Mouse (Mus musculus) hindbrain, embryonic 11.5 days (tissue): ENCODE measurements around the gene T. TPM values are rescaled to one million over a fixed set of nuclear protein-coding genes. Genes with fewer than 3 reads are reported as not detected.

Experiments used
- ATAC-seq: fragments of 200-750 bp; cut with Nextera tagmentation; 2 replicates; pipeline ENCODE4 v1.8.0; 2017; ENCODE audit warnings: mild to moderate bottlenecking, moderate TSS enrichment, moderate library complexity; ENCODE audit not compliant: low FRiP score
- DNase-seq: peaks from one replicate; pipeline ENCODE4 v3.0.0-alpha.2; 2015; ENCODE audit warnings: low spot score
- H3K27ac ChIP-seq: fragments of 300-500 bp; sonication (generic); 2 replicates; pipeline ENCODE4 v1.5.1; 2014; ENCODE audit warnings: mild to moderate bottlenecking, low read depth, low read length
- H3K27me3 ChIP-seq: fragments of 300-500 bp; sonication (generic); 2 replicates; pipeline ENCODE4 v1.6.1; 2014; ENCODE audit warnings: mild to moderate bottlenecking, low read length, moderate library complexity, mixed read lengths; ENCODE audit not compliant: control insufficient read depth, insufficient read depth
- H3K36me3 ChIP-seq: fragments of 300-500 bp; sonication (generic); 2 replicates; pipeline ENCODE4 v1.6.1; 2014; ENCODE audit warnings: mild to moderate bottlenecking, low read length, moderate library complexity, mixed read lengths; ENCODE audit not compliant: control insufficient read depth, insufficient read depth
- H3K4me1 ChIP-seq: fragments of 300-500 bp; sonication (generic); replicated peaks from 2 replicates; pipeline ENCODE4 v1.6.1; 2014; ENCODE audit warnings: low read length, mixed read lengths; ENCODE audit not compliant: control insufficient read depth, insufficient read depth
- H3K4me2 ChIP-seq: fragments of 300-500 bp; sonication (generic); replicated peaks from 2 replicates; pipeline ENCODE4 v1.6.1; 2014; ENCODE audit warnings: mild to moderate bottlenecking, low read depth, low read length
- H3K4me3 ChIP-seq: fragments of 300-500 bp; sonication (generic); 2 replicates; pipeline ENCODE4 v1.5.1; 2014; ENCODE audit warnings: low read depth, low read length
- H3K9ac ChIP-seq: fragments of 300-500 bp; sonication (generic); 2 replicates; pipeline ENCODE4 v1.6.1; 2014; ENCODE audit warnings: low read depth, low read length
- H3K9me3 ChIP-seq: fragments of 300-500 bp; sonication (generic); 2 replicates; pipeline ENCODE4 v1.6.1; 2016; ENCODE audit warnings: low read length; ENCODE audit not compliant: control insufficient read depth
- WGBS: fragments of 180-500 bp; shearing (Covaris S2); extraction: QIAGEN DNeasy Blood & Tissue Kit; methylation state at CpG from one replicate; pipeline ENCODE4 v1.1.7; 2014; 5-methylcytosine and 5-hydroxymethylcytosine counted together
- polyA plus RNA-seq: library from polyadenylated mRNA; unstranded; fragments of >200 nt; fragmentation: Nextera tagmentation; extraction: Ambion mirVana; gene quantifications from 2 replicates; pipeline ENCODE4 v1.2.1, GENCODE M21; 2014

T gene
- polyA plus RNA-seq, 1 experiment from 2014 or later, result 0.22 TPM

DNA sequence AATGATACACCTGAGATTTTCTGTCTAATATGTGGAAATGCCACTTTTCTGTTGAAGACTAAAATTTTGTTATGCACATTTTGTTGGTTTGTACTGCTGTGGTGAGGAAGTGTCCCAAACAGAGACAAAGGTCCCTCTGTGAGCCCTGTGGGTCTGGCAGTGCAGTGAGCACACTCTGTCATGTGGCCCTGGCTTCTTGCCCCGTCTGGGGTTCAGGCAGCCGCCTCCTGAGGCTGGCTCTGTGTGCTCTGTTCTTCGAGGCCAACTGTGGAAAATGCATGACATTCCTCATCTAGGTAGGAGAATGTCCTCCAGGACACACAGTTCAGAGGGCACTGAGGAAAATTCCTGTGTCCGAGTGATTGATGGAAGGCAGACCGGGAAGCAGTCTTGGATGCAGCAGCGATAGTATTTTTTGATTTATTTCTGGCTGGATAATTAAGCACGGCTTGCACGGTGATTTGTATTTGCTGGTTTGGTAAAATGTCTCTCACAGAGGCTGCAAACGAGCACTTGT, 13.5 kb downstream of the T start:
- Histone ChIP-seq H3K4me1 (no peaks in the 10 kb centered on the region), H3K27me3 (no peaks in the 10 kb centered on the region; the same call in 1 of the 2 replicates), H3K27ac (no peak overlapping the region), H3K9me3 (no peaks in the 10 kb centered on the region), H3K36me3 (no peaks in the 10 kb centered on the region), H3K9ac (no peak overlapping the region), H3K4me3 (no peak overlapping the region), H3K4me2 (no peak overlapping the region)
- DNase-seq (no peak), ATAC-seq (no peak)
- 36% methylated on average over 9 of the region's 9 CpGs for WGBS

DNA sequence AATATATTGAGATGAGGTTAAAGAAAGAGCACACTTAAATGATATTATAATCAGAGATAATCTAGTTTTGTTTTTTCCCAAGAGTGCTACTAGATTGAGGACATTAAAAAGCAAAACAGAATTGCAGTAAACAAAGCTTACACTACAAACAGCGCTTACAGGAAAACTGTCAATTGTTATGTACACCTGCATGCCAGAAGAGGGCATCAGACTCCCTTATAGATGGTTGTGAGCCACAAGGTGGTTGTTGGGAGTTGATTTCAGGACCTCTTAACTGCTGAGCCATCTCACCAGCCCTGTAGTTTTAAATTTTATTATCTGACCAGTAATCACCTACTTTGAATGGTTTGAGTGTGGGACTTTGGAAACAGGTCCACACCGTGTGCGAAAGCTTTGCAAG, 14.1 kb downstream of the T start:
- Histone ChIP-seq H3K36me3 (no peaks in the 10 kb centered on the region), H3K9me3 (no peaks in the 10 kb centered on the region), H3K4me1 (no peaks in the 10 kb centered on the region), H3K9ac (no peak overlapping the region), H3K4me2 (no peak overlapping the region), H3K27me3 (no peaks in the 10 kb centered on the region), H3K4me3 (no peak overlapping the region), H3K27ac (no peak overlapping the region)
- DNase-seq, result no peak
- no peak for ATAC-seq
- 80% methylated on average over 3 of the region's 3 CpGs for WGBS

DNA sequence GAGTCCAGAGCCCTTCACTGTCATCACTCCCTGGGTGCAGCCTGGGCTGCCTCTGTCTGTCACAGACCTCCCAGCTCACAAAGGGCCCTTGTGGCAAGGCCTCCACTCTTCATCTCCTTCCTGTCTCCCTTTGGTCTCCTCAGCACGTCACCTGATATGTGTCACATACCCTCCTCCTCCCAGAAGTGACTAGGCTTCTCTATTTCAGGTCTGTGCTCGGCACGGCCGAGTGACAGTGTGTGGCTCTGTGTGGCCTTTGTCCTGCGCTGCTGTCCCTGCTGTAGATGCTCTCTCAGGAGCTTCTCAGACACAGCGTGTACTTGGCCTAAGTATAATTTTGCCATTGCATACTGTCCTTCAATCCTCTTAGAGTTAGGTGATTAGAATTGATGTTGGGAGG, 21.0 kb downstream of the T start:
- no peaks in the 10 kb centered on the region for H3K4me1 ChIP-seq
- no peak overlapping the region for H3K4me2 ChIP-seq
- H3K27ac ChIP-seq, result 0 out of 2 replicates have a peak overlapping the region, but pooled peaks have one; percentile 7
- no peak overlapping the region for H3K9ac ChIP-seq
- DNase-seq, result no peak
- no peaks in the 10 kb centered on the region for H3K36me3 ChIP-seq
- WGBS, result 54% methylated on average over 6 of the region's 6 CpGs
- no peaks in the 10 kb centered on the region for H3K9me3 ChIP-seq
- no peaks in the 10 kb centered on the region for H3K27me3 ChIP-seq
- peak; percentile 43; the same call in 1 of the 2 replicates for ATAC-seq
- no peak overlapping the region for H3K4me3 ChIP-seq

DNA sequence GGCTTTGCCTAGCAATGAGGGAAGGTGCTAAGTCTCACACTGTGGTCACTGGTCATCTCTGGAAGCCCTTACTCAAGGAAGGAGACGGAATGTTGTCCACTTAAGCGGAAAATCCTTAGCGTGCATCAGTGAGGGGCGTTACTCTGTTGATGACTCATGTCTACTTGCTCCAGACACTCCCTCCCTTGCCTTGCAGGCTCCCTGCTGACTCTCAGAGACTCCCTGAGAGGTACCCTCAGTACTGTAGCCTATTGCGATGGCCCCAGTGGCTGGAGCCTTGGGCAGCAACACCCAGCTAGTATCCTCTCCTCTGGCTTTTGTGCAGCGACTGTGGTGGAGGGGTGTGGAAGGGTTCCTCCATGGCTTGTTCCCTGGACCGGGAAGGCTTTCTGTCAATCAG, 21.4 kb downstream of the T start:
- Histone ChIP-seq H3K36me3 (no peaks in the 10 kb centered on the region), H3K4me3 (no peak overlapping the region), H3K4me2 (no peak overlapping the region), H3K9ac (no peak overlapping the region), H3K27me3 (no peaks in the 10 kb centered on the region), H3K4me1 (no peaks in the 10 kb centered on the region), H3K9me3 (no peaks in the 10 kb centered on the region), H3K27ac (0 out of 2 replicates have a peak overlapping the region, but pooled peaks have one; percentile 7)
- DNase-seq (no peak), ATAC-seq (no peak)
- WGBS, result 69% methylated on average over 7 of the region's 7 CpGs

DNA sequence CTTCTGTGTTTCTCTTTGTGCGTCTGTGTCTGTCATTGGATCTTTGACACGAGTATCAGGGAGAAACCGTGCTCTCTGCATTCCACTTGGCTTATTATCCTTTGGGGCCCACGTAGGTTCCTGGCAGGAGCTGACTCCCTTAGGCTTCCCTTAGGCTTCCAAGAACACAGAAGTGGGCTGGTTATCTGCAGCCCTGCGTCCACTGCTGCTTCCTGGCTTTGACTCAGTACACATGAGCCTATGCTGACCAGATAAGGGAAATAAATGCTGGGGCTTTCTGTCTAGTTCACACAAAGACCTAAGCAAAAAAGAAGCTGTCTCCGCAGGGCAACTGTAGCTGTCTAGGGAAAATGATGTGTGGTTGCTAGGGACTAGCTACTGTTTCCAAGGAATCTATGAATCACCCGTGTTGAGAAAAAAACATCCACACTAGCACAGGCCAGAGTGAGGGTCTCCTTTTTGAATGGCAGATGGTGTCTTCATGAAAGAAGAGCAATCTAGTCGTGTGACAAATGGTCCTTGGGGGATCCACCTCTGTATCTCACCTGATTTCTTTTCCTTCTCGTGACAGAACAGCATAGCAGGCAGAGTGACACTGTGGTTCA, 22.7 kb downstream of the T start:
- Histone ChIP-seq H3K27me3 (no peaks in the 10 kb centered on the region), H3K9me3 (no peaks in the 10 kb centered on the region), H3K27ac (no peak overlapping the region), H3K9ac (no peak overlapping the region), H3K4me2 (no peak overlapping the region), H3K36me3 (no peaks in the 10 kb centered on the region), H3K4me1 (no peaks in the 10 kb centered on the region), H3K4me3 (no peak overlapping the region)
- DNase-seq, result no peak
- no peak for ATAC-seq
- 59% methylated on average over 9 of the region's 9 CpGs for WGBS

DNA sequence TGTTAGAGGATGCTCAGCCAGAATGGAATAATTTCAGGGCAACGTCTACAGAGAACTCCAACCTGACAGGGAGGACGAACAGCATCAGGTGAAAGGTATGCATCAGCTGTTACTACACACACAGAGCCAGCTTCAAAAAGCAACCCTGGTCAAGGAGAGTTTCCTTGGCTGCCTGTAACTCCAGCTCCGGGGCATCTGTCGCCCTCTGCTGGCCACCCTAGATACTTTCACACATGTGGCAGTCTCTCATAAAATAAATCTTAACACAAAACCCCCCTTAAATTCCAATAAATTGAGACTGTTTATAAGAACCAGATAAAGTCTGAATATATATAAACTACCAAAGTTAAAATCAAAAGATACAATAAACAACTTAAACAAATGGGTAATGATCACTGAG, 27.3 kb downstream of the T start:
- Histone ChIP-seq H3K9ac (no peak overlapping the region), H3K36me3 (no peaks in the 10 kb centered on the region), H3K4me3 (no peak overlapping the region), H3K9me3 (no peaks in the 10 kb centered on the region), H3K27ac (no peak overlapping the region), H3K4me2 (no peak overlapping the region), H3K4me1 (no peaks in the 10 kb centered on the region), H3K27me3 (no peaks in the 10 kb centered on the region)
- WGBS, result 7% methylated on average over 4 of the region's 4 CpGs
- peak; percentile 73 for DNase-seq
- no peak for ATAC-seq

DNA sequence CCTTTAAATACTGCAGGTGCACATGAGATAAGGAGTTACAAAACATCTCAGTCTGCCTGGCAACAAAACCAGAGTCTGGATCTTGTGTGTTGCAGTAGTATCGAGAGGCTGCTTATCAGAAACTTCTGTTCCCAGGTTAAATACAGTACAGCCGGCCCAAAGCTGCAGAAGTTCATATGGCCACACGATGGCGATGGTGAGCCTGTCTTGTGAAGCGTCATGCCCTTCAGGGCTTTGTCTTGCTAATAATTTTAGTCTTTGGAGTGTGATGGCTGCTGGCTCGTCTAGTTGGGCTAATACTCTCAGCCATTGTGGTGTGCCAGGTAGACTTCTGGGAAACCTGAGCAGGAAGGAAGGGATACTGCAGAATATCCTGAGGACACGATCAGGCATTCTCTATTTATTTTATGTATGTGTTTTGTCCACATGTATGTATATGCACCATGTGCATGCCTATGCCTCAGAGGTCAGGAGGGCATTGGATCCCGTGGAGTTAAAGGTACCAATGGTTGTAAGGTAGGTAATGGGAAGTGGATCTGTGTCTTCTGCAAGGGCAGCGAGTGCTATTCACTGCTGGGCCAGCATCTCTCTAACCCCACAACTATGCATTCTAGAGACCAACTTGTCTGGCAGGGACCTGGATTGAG, 29.4 kb downstream of the T start:
- DNase-seq (peak; percentile 92), ATAC-seq (peak; percentile 54)
- 28% methylated on average over 9 of the region's 9 CpGs for WGBS
- Histone ChIP-seq H3K4me1 (no peaks in the 10 kb centered on the region), H3K4me3 (no peak overlapping the region), H3K4me2 (no peak overlapping the region), H3K9ac (no peak overlapping the region), H3K27ac (no peak overlapping the region), H3K36me3 (no peaks in the 10 kb centered on the region), H3K27me3 (no peaks in the 10 kb centered on the region), H3K9me3 (no peaks in the 10 kb centered on the region)

DNA sequence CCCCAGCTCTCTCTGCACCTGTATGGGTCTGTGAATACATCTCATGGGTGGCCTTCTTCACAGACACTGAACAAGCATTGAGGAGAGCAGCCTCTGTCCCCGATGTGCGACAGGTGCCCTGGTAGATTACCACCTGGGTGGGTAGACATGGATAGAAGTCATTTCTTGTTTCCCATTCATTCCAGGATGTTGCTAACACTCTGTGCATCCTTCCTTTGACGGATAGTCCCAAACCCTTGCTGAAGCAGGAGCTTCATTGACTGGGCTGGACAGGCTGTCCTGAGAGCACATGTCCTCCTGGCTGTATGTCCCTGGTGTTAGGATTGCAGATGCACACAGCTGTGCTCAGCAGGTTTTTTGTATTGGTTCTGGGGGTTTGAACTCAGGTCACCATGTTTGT, 33.5 kb downstream of the T start:
- no peaks in the 10 kb centered on the region for H3K4me1 ChIP-seq
- H3K36me3 ChIP-seq, result no peaks in the 10 kb centered on the region
- no peak overlapping the region for H3K9ac ChIP-seq
- H3K4me2 ChIP-seq, result no peak overlapping the region
- no peaks in the 10 kb centered on the region for H3K27me3 ChIP-seq
- H3K4me3 ChIP-seq, result no peak overlapping the region
- no peaks in the 10 kb centered on the region for H3K9me3 ChIP-seq
- H3K27ac ChIP-seq, result no peak overlapping the region
- DNase-seq (no peak), ATAC-seq (no peak)
- 93% methylated on average over 3 of the region's 3 CpGs for WGBS
